Mouse (Mus musculus): Measurements from ENCODE around the gene E2f4. TPM values are rescaled to one million over a fixed set of nuclear protein-coding genes. Genes with fewer than 3 reads are reported as not detected.

Gene E2f4
- total RNA-seq, 1 experiment from 2014 or later: 55.3 TPM

DNA sequence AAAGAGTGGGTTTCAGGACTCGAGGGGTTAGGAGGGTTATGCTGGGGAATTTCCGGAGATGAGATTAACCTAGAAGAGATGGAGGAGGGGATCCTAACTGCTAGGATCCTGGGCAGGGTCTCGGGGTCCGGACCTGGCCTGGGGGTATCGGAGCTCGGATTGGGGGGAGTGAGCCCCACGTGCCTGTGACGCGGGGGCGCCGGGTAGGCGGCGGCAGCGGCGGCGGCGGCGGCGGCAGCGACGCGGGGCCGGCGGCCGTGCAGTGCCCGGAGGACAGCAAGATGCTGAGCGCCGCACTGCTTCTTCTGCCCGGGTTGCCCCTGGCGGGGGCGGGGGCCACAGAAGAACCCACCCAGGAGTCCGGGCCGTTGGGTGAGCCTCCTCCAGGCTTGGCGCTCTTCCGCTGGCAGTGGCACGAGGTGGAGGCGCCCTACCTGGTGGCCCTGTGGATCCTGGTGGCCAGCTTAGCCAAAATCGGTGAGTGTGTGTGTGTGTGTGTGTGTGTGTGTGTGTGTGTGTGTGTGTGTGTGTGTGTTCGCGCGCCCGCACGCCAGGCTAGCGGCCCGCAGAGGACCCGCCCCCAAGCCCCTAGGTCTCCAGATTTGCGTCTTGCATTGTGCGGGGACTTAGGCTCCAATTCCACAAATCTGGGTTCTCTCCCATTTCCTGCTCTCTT lies 51.8 kb downstream of the E2f4 start:
- ATAC-seq (replicated peaks in 1 of 2; ENCODE audit: insufficient read depth in 1 of 2, low FRiP score in 2 of 2, low TSS enrichment in 1 of 2, low read depth in 1 of 2, poor library complexity in 2 of 2, severe bottlenecking in 2 of 2): no peak

DNA sequence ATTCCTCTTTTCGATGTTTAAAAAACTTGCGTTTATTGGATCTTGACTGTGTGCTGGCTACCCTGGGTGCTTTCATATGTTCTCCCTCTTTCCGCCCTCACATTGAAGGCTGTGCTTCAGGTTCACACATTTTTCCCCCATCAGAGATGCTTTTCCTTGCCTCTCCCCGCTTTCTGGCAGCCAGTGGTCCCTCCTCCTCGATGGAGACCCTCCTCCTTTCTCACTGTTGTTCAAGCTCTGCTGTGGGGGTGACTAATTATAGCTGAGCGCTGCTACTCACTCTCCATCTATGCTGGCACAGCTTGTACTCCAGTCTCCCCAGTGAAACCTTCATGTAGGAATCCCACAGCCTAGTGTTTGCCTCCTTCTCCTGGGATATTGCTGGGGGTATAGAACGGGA lies 52.7 kb downstream of the E2f4 start:
- ATAC-seq (replicated peaks in 1 of 2; ENCODE audit: insufficient read depth in 1 of 2, low FRiP score in 2 of 2, low TSS enrichment in 1 of 2, low read depth in 1 of 2, poor library complexity in 2 of 2, severe bottlenecking in 2 of 2): no peak

DNA sequence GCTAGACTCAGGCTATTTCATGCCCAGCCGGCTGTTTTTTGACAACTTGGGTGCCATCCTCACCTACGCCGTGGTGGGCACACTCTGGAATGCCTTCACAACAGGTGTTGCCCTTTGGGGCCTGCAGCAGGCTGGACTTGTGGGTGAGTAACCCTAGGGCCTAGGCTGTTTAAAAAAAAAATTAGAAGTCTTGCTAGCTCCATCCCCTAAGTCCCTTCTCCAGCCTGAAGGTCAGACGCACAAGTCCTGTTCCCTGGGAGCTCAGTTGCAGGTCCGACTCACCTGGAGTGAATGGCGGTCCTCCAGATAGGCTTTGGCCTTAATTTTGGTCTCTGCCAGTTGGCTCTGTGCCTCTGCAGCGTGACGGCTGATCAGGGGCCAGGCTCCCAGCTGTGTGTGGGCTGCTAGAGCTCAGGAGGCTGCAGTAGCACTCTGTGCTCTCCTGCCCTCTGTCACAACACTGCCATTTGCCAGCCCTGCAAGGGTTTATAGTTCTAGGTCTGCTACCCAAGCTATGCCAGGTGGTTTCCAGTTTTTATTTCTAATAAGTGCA lies 56.2 kb downstream of the E2f4 start:
- no peak for ATAC-seq (replicated peaks in 1 of 2; ENCODE audit: insufficient read depth in 1 of 2, low FRiP score in 2 of 2, low TSS enrichment in 1 of 2, low read depth in 1 of 2, poor library complexity in 2 of 2, severe bottlenecking in 2 of 2)

DNA sequence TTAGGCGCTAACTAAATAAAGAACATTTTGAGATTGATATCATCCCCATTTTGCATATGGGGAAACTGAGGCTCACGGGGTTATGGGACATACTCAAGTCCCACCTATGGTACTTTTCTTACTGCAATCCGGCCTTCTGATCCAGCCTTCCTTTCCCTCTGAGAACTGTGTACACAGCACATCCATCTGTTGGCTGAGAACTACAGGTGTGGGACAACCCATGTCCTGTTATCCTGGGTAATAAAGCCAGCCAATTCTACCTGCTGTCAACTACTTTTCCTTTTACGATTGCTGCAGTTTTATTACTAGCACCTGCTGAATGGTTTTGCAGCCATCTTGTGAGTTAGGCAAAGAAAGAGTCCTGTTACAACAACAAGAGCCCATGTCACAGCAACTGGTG lies 57.1 kb downstream of the E2f4 start:
- no peak for ATAC-seq (replicated peaks in 1 of 2; ENCODE audit: insufficient read depth in 1 of 2, low FRiP score in 2 of 2, low TSS enrichment in 1 of 2, low read depth in 1 of 2, poor library complexity in 2 of 2, severe bottlenecking in 2 of 2)

Other genes starting within 250 kb of the E2f4 start
- gene Ces3a, start 249.1 kb upstream of the E2f4 start, total RNA-seq (2017): not detected in 2 replicates
- gene Ces3b, start 213.9 kb upstream of the E2f4 start, total RNA-seq (2017): not detected in 2 replicates
- gene Ces4a, start 165.9 kb upstream of the E2f4 start, total RNA-seq (2017): not detected in 2 replicates
- 204 and 237 TPM in 2 replicates for gene Cbfb, start 127.0 kb upstream of the E2f4 start, total RNA-seq (2017)
- gene D230025D16Rik, start 72.5 kb upstream of the E2f4 start, total RNA-seq (2017): 15.1 and 15.7 TPM in 2 replicates
- gene B3gnt9, start 42.5 kb upstream of the E2f4 start, total RNA-seq (2017): 0.50 TPM in 1 of 2 replicates, not detected in the other
- 17.6 and 20.2 TPM in 2 replicates for gene Tradd, start 33.1 kb upstream of the E2f4 start, total RNA-seq (2017)
- gene Fbxl8, start 33.0 kb upstream of the E2f4 start, total RNA-seq (2017): 4.1 and 4.9 TPM in 2 replicates
- 0.19 TPM in 1 of 2 replicates, not detected in the other for gene Hsf4, start 27.9 kb upstream of the E2f4 start, total RNA-seq (2017)
- 0.30 and 0.31 TPM in 2 replicates for gene Nol3, start 21.5 kb upstream of the E2f4 start, total RNA-seq (2017)
- 3.4 and 4.5 TPM in 2 replicates for gene 4931428F04Rik, start 7.8 kb upstream of the E2f4 start, total RNA-seq (2017)
- gene Exoc3l, start 1.6 kb upstream of the E2f4 start, total RNA-seq (2017): 1.2 and 4.0 TPM in 2 replicates
- gene Elmo3, start 7.9 kb downstream of the E2f4 start, total RNA-seq (2017): 3.5 and 4.6 TPM in 2 replicates
- gene Lrrc29, start 28.6 kb downstream of the E2f4 start, total RNA-seq (2017): 0.65 and 2.6 TPM in 2 replicates
- 28.1 and 63.6 TPM in 2 replicates for gene Tmem208, start 28.7 kb downstream of the E2f4 start, total RNA-seq (2017)
- gene Fhod1, start 50.3 kb downstream of the E2f4 start, total RNA-seq (2017): 5.1 and 6.4 TPM in 2 replicates
- 0.35 and 1.4 TPM in 2 replicates for gene Slc9a5, start 51.2 kb downstream of the E2f4 start, total RNA-seq (2017)
- gene Plekhg4, start 75.6 kb downstream of the E2f4 start, total RNA-seq (2017): 0.31 TPM in 1 of 2 replicates, not detected in the other
- gene Kctd19, start 115.8 kb downstream of the E2f4 start, total RNA-seq (2017): not detected in 2 replicates
- gene Lrrc36, start 115.9 kb downstream of the E2f4 start, total RNA-seq (2017): 0.20 and 2.1 TPM in 2 replicates
- 3.2 TPM in 1 of 2 replicates, not detected in the other for gene Tppp3, start 173.9 kb downstream of the E2f4 start, total RNA-seq (2017)
- 7.3 and 11.2 TPM in 2 replicates for gene Zdhhc1, start 199.2 kb downstream of the E2f4 start, total RNA-seq (2017)
- not detected in 2 replicates for gene Hsd11b2, start 221.1 kb downstream of the E2f4 start, total RNA-seq (2017)